ENCODE assay signal across 9 mouse cellular contexts in the genomic region with DNA sequence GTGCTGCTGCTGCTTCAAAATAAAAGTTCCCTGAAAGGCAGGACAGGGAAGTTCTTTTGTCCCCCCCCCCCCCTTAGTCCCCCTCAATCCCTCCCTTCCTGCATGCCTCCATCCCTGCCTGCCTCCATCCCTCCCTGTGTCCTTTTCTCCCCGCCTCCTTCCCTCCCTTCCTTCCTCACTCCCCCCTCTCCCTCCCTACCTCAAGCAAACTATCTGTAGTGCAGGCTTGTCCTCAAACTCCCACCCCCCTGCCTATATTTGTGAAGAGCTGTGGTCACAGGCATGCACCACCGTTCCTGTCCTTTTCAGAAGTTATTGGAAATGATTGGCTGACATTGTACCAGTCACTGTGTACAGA.
DNase-seq lines count a peak whose midpoint lies in the region; ATAC-seq and TF ChIP-seq lines count a peak whose summit lies in the region.
"Had no signal": no experiment of that assay in that cellular context is flagged by ENCODE, and none has a peak within 500 bp of the region (broad histone marks: within the 10 kb centered on the region; RNA-seq: fewer than 3 reads in every experiment).

No protein-coding gene starts in this region.

- H3K4me2 ChIP-seq in heart, embryonic 14.5 days (ENCODE audit: low read length) = peak overlapping the region; percentile 41; the same call in 1 of the 2 replicates
- H3K4me2 ChIP-seq in lung, embryonic 16.5 days (ENCODE audit: low read depth, low read length) = 0 out of 2 replicates have a peak overlapping the region, but pooled peaks have one; percentile 17
- H3K4me2 ChIP-seq in lung, postnatal 0 days (replicated peaks; ENCODE audit: low read depth, low read length) = no peak overlapping the region
- H3K4me2 ChIP-seq in forebrain, embryonic 14.5 days (ENCODE audit: low read length) = peak overlapping the region; percentile 25; the same call in 1 of the 2 replicates
- H3K4me2 ChIP-seq in neural tube, embryonic 13.5 days = no peak overlapping the region

- no peak for DNase-seq in heart, postnatal 4 days
- no peak for DNase-seq in lung, postnatal 0 days (ENCODE audit: low spot score)
- no peak for DNase-seq in forebrain, embryonic 14.5 days (ENCODE audit: low spot score)
- no peak for DNase-seq in right cerebral cortex, postnatal 4 days
- DNase-seq in right cerebral cortex, adult 18-20 months = no peak

- H3K9me3 ChIP-seq in heart, embryonic 14.5 days (ENCODE audit: control insufficient read depth, low read length) = no peaks in the 10 kb centered on the region
- no peaks in the 10 kb centered on the region for H3K9me3 ChIP-seq in lung, embryonic 16.5 days (ENCODE audit: control insufficient read depth, low read length)
- H3K9me3 ChIP-seq in lung, postnatal 0 days (ENCODE audit: low read length) = no peaks in the 10 kb centered on the region
- H3K9me3 ChIP-seq in forebrain, embryonic 14.5 days (replicated peaks; ENCODE audit: control insufficient read depth, low read length) = no peaks in the 10 kb centered on the region
- no peaks in the 10 kb centered on the region for H3K9me3 ChIP-seq in neural tube, embryonic 13.5 days

- H3K4me3 ChIP-seq in heart, embryonic 14.5 days (ENCODE audit: control insufficient read depth in 1 of 2, insufficient read depth in 1 of 2, low read depth in 1 of 2, low read length in 2 of 2) = no peak overlapping the region
- H3K4me3 ChIP-seq in lung, embryonic 16.5 days (ENCODE audit: low read length) = no peak overlapping the region
- H3K4me3 ChIP-seq in lung, postnatal 0 days (ENCODE audit: low read depth, low read length) = no peak overlapping the region
- H3K4me3 ChIP-seq in forebrain, embryonic 14.5 days (ENCODE audit: low read depth, low read length) = no peak overlapping the region
- no peak overlapping the region for H3K4me3 ChIP-seq in neural tube, embryonic 13.5 days

- no peaks in the 10 kb centered on the region for H3K36me3 ChIP-seq in heart, embryonic 14.5 days (ENCODE audit: control insufficient read depth, insufficient read depth, low read length)
- no peaks in the 10 kb centered on the region for H3K36me3 ChIP-seq in lung, embryonic 16.5 days (ENCODE audit: control insufficient read depth, insufficient read depth, low read length)
- no peaks in the 10 kb centered on the region for H3K36me3 ChIP-seq in lung, postnatal 0 days (ENCODE audit: insufficient read depth, low read length)
- H3K36me3 ChIP-seq in forebrain, embryonic 14.5 days (ENCODE audit: control insufficient read depth, insufficient read depth, low read length) = no peaks in the 10 kb centered on the region
- H3K36me3 ChIP-seq in neural tube, embryonic 13.5 days = no peaks in the 10 kb centered on the region

- H3K9ac ChIP-seq in heart, embryonic 14.5 days (ENCODE audit: low read length) = no peak overlapping the region
- no peak overlapping the region for H3K9ac ChIP-seq in lung, embryonic 16.5 days (ENCODE audit: low read length)
- no peak overlapping the region for H3K9ac ChIP-seq in lung, postnatal 0 days (replicated peaks; ENCODE audit: low read depth)
- no peak overlapping the region for H3K9ac ChIP-seq in forebrain, embryonic 14.5 days (ENCODE audit: low read length)
- no peak overlapping the region for H3K9ac ChIP-seq in neural tube, embryonic 13.5 days

- TF ChIP-seq EP300 in lung, postnatal 0 days (IDR thresholded peaks at IDR 0.05) = no peak

- peak; percentile 41 for ATAC-seq in heart, embryonic 14.5 days (ENCODE audit: insufficient number of reproducible peaks, insufficient read depth, low FRiP score, low read depth)
- no peak for ATAC-seq in lung, embryonic 16.5 days (ENCODE audit: low read depth)
- no peak for ATAC-seq in lung, postnatal 0 days
- ATAC-seq in forebrain, embryonic 14.5 days = no peak
- no peak for ATAC-seq in neural tube, embryonic 13.5 days (ENCODE audit: low read depth)

- no peaks in the 10 kb centered on the region for H3K27me3 ChIP-seq in heart, embryonic 14.5 days (ENCODE audit: control insufficient read depth, insufficient read depth, low read length)
- no peaks in the 10 kb centered on the region for H3K27me3 ChIP-seq in lung, embryonic 16.5 days (ENCODE audit: control insufficient read depth, insufficient read depth, low read depth, low read length)
- no peaks in the 10 kb centered on the region for H3K27me3 ChIP-seq in lung, postnatal 0 days (replicated peaks; ENCODE audit: insufficient read depth, low read length)
- no peaks in the 10 kb centered on the region for H3K27me3 ChIP-seq in forebrain, embryonic 14.5 days (replicated peaks; ENCODE audit: control insufficient read depth, insufficient read depth, low read length)
- H3K27me3 ChIP-seq in neural tube, embryonic 13.5 days = no peaks in the 10 kb centered on the region

- 14% methylated on average over 2 of the region's 2 CpGs for WGBS in heart, embryonic 14.5 days
- 3% methylated on average over 1 of the region's 2 CpGs for WGBS in lung, embryonic 16.5 days
- WGBS in lung, postnatal 0 days = 0% methylated on average over 1 of the region's 2 CpGs
- 11% methylated on average over 2 of the region's 2 CpGs for WGBS in forebrain, embryonic 14.5 days
- WGBS in neural tube, embryonic 13.5 days = 28% methylated on average over 2 of the region's 2 CpGs

- no peak for TF ChIP-seq CTCF in lung, postnatal 0 days (IDR thresholded peaks at IDR 0.05)

- peaks cover 28 to 33% of the 10 kb centered on the region in 2 experiments for H3K4me1 ChIP-seq in heart, embryonic 14.5 days (ENCODE audit: control insufficient read depth in 2 of 2, insufficient read depth in 2 of 2, low read length in 2 of 2)
- H3K4me1 ChIP-seq in lung, embryonic 16.5 days (replicated peaks; ENCODE audit: control insufficient read depth, insufficient read depth, low read length) = peaks cover 18% of the 10 kb centered on the region
- peaks cover 6% of the 10 kb centered on the region; the same call in 1 of the 2 replicates for H3K4me1 ChIP-seq in lung, postnatal 0 days (ENCODE audit: insufficient read depth, low read depth, low read length)
- H3K4me1 ChIP-seq in forebrain, embryonic 14.5 days (ENCODE audit: control insufficient read depth, insufficient read depth, low read length) = peaks cover 19% of the 10 kb centered on the region
- H3K4me1 ChIP-seq in neural tube, embryonic 13.5 days (replicated peaks) = peaks cover 28% of the 10 kb centered on the region

- peak overlapping the region; percentile 42 to 74; a peak in 2 of 4 replicates for H3K27ac ChIP-seq in heart, embryonic 14.5 days (replicated peaks in 1 of 2; ENCODE audit: control insufficient read depth in 1 of 2, insufficient read depth in 1 of 2, low read depth in 2 of 2, low read length in 2 of 2)
- H3K27ac ChIP-seq in lung, embryonic 16.5 days (ENCODE audit: low read length) = peak overlapping the region; percentile 26
- no peak overlapping the region for H3K27ac ChIP-seq in lung, postnatal 0 days (ENCODE audit: low read length)
- peak overlapping the region; percentile 87 for H3K27ac ChIP-seq in forebrain, embryonic 14.5 days (ENCODE audit: low read depth, low read length)
- H3K27ac ChIP-seq in neural tube, embryonic 13.5 days (replicated peaks) = peak overlapping the region; percentile 84; the same call in 1 of the 2 replicates
- H3K27ac ChIP-seq: macrophage had no signal

Comparison
In these comparisons a context has a peak if more than half of its experiments do, and no peak if none do; other contexts are left out.
1. H3K4me2 ChIP-seq: peak in heart, embryonic 14.5 days (single experiment), lung, embryonic 16.5 days (single experiment) and forebrain, embryonic 14.5 days (single experiment); none in lung, postnatal 0 days (single experiment) and neural tube, embryonic 13.5 days (single experiment).